In genomic region chr4:133179258-133179657, GRCm38 (mm10) we compare ENCODE assay signal across 29 mouse cellular contexts. TPM values are rescaled to one million over a fixed set of nuclear protein-coding genes. Genes with fewer than 3 reads are reported as not detected.
"Had no signal": no experiment of that assay in that cellular context is flagged by ENCODE, and none has a peak within 500 bp of the region (broad histone marks: within the 10 kb centered on the region; RNA-seq: fewer than 3 reads in every experiment).

No protein-coding gene starts in this region.

- H3K27ac ChIP-seq: heart, adult 2 months; heart, embryonic 10.5 days; hindbrain, embryonic 10.5 days; hindbrain, embryonic 12.5 days; hindbrain, embryonic 14.5 days; intestine, embryonic 15.5 days; left cerebral cortex, adult 2 months; limb, embryonic 10.5 days; limb, embryonic 12.5 days had no signal

- DNase-seq: gastrocnemius, postnatal 25 days; heart, adult 2 months; heart, postnatal 10 days; heart, postnatal 4 days; kidney, adult 18-20 months; kidney, adult 8-10 months; kidney, postnatal 10 days; kidney, postnatal 25 days; kidney, postnatal 4 days had no signal

- H3K4me2 ChIP-seq: heart, embryonic 12.5 days; hindbrain, embryonic 12.5 days; hindbrain, embryonic 14.5 days; intestine, embryonic 15.5 days; limb, embryonic 12.5 days had no signal

- H3K27me3 ChIP-seq: heart, embryonic 12.5 days; hindbrain, embryonic 12.5 days; intestine, embryonic 15.5 days; limb, embryonic 12.5 days had no signal

- H3K4me3 ChIP-seq: heart, adult 2 months; heart, embryonic 10.5 days; heart, embryonic 12.5 days; hindbrain, embryonic 10.5 days; hindbrain, embryonic 12.5 days; intestine, embryonic 15.5 days; layer of hippocampus, adult 2 months; left cerebral cortex, adult 2 months; limb, embryonic 10.5 days; limb, embryonic 12.5 days had no signal

- ATAC-seq: hindbrain, embryonic 16.5 days; inflammation-experienced regulatory T-cells, adult 6 months; intestine, embryonic 15.5 days; intestine, postnatal 0 days had no signal

- H3K9ac ChIP-seq: heart, embryonic 12.5 days; hindbrain, embryonic 12.5 days; hindbrain, embryonic 14.5 days; intestine, embryonic 15.5 days; limb, embryonic 12.5 days had no signal

- H3K9me3 ChIP-seq: heart, embryonic 10.5 days; heart, embryonic 12.5 days; hindbrain, embryonic 10.5 days; hindbrain, embryonic 12.5 days; intestine, embryonic 15.5 days; limb, embryonic 10.5 days; limb, embryonic 12.5 days had no signal

RNA-seq across cellular contexts. Expression of gene Cd164l2, which starts 32.7 kb away (rescaled TPM):
- total RNA-seq: gastrocnemius, postnatal 25 days; granulocyte monocyte progenitor cell, adult 5-6 weeks; heart, adult 2 months; heart, postnatal 10 days; heart, postnatal 4 days; liver, adult 2 months had no signal
- polyA plus RNA-seq: heart, embryonic 16.5 days; inflammation-experienced regulatory T-cells, adult 6 months; liver, adult 2 months had no signal

RNA-seq across cellular contexts. Expression of gene Gpr3, which starts 33.1 kb away (rescaled TPM):
- total RNA-seq: gastrocnemius, adult 8-10 months; gastrocnemius, postnatal 25 days; gastrocnemius, postnatal 4 days; liver, adult 2 months had no signal
- polyA plus RNA-seq: inflammation-experienced regulatory T-cells, adult 6 months; intestine, postnatal 0 days; kidney, embryonic 14.5 days; liver, adult 2 months; liver, embryonic 14.5 days had no signal
